Mouse (Mus musculus) left cerebral cortex, adult 11 months (tissue): ENCODE data around the gene Lyl1.
A peak's percentile ranks its signal among the peaks of the same experiment; 100 is the strongest.

Experiments used
- DNase-seq: peaks from one replicate; pipeline ENCODE4 v3.0.0; 2022; ENCODE audit warnings: low spot score

Gene Lyl1

DNA sequence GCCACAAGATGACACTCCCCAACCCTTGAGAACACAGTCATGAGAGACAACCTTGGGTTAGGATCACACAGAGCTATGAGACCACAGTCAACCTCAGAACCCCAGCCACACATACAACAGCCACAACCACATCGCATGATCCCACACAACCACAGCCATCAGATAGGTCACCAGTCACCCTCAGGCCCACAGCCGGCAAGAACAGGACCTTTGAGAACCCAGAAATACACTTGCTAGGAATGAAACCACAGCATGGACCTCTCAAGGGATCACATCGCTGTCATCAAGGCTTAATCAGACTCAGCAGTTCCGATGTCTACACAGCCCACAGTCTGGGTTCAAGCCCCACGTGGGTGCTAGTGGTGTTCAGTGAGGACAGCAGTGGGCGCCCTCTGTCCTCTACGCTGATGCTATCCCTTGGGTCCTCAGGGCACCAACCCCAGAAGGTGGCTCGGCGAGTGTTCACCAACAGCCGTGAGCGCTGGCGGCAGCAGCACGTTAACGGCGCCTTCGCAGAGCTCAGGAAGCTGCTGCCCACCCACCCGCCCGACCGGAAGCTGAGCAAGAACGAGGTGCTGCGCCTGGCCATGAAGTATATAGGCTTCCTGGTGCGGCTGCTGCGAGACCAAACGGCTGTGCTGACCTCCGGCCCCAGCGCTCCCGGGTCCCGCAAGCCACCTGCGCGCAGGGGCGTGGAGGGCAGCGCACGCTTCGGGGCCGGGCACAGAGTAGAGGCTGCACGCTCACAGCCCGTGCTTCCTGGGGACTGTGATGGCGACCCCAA, 2.4 kb downstream of the Lyl1 start:
- DNase-seq: no peak

DNA sequence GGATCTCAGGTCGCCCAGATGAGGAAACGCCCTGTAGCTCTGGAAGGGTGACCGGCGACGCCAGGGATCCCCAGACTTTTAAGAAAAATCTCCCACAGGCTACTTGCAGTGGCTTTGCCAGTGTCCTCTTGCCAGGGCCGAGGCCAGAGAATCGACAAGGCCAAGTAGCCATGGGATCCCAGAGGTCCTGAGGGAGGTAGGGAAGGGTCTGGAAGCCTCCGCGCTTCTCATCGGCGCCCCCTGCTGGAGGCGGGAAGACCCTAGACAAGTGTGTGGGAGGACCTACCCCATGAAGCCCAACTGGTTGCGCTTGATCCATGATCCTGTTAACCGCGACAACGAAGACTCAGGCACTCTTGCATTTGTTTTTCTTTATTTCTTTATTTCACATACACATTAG, 3.1 kb downstream of the Lyl1 start:
- DNase-seq: no peak

DNA sequence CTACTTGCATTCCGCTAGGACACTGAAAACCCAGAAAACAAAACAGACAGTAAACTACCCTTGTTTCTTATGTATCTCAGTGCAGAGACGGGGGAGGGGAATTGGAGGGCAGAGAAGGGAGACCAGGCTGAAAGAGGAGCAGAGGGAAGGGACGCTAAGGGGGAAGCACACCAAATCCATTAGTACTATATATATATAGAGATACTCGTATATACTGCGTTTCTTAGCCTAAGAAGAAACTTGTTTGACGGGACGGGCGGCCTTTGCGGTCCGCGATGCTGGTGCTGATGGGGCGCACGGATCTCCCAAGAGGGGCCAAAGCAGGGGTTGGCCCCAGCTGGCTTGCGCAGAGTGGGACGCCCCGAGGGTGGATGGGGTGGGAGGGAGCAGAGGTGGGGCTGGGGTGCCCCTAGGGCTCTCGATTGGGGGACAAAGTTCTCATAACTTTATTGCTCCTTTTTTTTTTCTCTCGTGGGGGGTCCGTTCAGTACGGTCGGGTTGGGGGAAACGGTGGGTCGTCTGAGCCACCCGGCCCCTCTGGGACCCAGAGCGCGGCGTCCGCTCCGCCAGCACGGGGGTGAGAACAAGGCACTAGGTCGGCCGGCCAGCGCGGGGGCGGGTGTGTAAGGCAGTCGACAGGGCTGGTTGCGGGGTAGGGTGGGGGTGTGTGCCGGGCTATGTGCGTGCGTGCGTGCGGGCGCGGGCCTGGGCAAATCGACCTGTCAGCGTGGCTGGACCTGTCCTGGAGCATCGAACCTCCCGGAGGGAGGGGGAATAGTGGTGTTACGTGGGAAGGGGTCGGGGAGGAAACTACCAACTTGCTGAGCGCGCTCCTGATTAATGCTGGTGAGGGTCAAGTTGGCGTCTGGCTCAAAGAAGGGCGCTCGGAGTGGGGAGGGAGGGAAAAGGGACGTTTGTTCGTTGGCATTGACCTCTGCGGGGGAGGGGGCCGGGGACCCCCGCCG, 3.9 kb downstream of the Lyl1 start:
- DNase-seq: no peak

DNA sequence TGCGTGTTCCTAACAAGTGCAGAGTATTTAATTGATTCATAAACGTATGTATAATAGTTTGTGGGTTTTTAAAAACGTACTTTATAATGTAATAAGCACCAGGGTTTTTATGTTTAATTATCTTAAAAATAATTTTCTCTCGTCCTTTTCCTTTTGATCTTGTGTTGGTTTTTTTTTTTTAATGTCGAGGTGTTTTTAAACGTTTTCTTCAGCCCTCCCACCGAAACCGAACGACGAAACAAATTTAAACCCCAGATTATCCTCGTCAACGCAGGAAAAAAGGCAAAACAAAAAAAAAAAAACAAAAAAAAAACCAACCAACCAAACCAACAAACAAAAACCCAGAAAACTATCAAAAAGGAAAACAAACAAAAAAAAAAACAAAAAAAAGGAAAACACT, 4.7 kb downstream of the Lyl1 start:
- no peak for DNase-seq

DNA sequence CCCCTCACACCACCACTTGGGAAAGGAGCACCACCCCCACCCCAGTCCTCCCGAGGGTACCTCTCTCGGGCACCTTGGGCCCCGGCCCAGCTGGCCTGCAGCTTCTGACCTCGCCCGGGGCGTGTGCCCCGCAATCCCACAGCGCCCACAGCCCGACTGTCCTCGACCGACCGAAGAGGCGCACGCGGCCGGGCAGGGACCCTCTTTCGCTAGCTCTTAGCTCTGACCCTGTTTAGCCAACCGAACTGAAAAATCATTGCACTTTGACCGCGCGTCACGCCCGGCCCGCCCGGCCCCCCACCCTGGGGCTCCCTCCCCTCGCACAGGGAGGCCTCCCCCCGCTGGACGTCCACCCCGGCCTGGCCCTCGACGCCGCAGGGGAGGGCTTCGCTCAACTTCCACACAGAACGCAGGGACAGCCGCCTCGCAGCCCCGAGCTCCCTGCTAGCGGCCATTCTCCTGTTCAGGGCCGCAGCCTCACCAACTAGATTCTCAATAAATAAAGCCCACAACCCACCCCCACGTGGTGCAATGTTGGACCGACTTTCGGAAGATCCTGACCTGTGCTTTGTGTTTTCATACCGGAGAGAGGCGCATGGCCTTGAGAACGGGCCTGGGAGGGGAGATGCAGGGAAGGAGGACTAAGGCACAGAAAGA, 5.5 kb downstream of the Lyl1 start:
- DNase-seq: no peak

DNA sequence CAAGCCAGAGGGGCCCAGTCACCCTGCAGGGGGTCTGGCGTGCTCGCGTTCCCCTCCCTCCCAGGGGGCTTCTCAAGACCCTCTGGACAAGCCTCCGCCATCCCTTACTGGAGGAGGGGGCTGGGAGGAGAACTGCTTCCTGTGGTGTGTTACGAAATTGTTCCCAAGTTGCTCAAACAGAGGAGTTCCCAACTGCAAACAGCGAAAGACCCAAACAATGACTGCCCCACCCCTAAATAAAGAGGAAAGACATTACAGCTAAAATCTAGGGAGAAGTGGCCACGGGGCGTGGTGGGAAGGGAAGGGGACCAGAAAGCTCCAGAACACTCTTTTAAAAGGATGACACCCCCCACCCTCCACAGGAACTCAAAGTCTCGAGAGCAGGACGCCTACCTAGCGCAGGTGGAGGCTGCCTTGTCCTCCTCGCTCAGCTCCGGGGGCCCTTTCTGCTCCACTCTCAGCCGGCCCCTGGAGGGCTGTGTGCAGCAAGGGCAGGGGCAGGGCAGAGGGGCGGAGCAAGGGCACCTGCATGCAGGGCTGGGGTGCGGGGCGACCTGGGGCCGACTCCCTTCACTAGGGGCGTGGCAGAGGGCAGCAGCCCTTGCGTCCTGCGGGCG, 6.1 kb downstream of the Lyl1 start:
- no peak for DNase-seq

DNA sequence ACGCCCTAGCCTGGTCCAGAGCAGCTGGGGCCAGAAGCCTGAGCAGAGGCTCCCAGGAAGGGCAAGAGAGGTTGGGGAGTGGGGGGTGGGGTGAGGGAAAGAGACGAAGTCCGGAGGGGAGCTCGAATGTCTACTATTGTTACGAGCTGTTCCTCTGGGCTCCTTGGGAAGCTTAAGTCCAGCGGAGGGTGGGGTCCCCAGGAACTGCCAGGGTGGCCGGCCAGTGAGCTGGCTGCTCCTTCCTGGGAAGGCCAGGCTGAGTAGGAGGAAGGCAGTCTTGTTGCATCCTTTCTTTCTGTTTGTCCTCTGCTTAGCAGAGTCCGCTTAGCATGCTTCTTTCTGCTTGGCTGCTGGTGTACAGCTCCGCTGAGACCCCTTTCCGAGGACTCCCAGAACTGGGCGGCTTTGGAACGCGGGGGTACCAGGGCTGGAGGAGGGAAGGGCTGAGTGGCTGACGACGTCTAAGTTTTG, 6.8 kb downstream of the Lyl1 start:
- no peak for DNase-seq

DNA sequence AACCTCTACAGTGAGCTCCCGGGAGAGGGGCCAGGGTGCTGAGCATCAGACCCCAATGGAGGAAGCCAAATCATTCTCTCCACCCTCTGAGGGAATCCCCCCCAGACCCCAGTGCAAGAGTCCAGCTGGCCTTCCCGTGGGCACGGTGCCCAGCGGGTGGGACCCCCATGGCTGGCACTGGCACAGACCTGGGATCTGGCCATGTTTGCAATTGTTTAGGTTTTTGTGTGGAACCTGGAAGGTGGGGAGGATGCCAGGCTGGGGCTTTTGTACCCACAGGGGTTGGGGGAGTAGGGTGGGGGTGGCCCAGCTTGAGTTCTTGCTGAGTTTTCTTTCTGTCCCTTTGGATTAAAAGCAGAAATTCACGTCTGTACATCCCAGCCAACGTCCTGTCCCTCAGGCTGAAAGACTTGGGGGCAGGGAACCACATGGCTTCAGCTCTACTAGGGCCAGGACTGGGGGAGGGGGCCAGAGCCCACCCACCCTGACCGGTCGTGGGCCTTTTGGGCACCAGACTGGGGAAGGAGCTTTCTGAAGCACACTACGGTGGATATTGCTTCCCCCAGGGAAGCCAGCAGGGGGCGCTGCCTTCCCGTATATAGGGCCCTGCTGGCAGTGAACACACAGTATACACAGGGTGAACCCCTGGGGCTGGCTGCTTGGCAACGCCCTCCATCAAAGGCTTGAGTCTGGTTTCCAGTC, 7.7 kb downstream of the Lyl1 start:
- DNase-seq: peak; percentile 77

DNA sequence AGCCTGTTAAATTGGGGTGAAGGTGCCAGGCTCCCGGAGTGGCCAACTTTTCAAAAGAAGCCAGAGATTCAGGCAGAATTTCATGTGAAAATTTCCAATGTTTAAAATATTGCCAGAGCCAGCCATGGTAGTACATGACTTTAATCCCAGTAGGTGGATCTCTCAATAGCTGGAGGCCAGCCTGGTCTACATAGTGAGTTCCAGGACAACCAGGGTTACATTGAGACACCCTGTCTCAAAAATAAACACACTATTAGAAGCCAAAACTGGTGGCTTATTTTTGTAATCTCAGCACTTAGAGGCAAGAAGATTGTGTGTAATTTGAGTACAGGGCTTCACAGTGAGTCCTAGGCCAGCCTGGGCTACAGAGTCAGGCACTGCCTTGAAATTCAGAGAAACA, 8.7 kb downstream of the Lyl1 start:
- no peak for DNase-seq

DNA sequence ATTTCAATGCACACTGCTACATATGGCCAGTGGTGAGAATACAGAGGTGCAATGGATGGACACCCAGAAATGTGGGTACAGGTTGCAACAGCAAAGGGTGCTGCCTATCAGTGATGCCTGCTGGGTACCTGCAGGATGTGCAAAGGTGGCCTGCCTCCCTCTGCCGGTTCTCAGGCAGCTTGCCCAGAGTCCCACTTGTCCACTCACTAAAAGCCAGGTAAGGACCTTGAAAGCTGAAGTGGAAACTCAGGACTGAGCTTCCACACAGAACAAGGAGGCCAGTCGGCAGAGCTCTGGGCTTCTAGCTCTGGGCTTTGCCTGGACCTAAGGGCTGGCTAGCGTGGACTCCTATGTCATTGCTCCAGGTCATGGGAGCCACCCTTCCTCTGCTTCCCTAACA, 10.1 kb downstream of the Lyl1 start:
- DNase-seq: no peak

DNA sequence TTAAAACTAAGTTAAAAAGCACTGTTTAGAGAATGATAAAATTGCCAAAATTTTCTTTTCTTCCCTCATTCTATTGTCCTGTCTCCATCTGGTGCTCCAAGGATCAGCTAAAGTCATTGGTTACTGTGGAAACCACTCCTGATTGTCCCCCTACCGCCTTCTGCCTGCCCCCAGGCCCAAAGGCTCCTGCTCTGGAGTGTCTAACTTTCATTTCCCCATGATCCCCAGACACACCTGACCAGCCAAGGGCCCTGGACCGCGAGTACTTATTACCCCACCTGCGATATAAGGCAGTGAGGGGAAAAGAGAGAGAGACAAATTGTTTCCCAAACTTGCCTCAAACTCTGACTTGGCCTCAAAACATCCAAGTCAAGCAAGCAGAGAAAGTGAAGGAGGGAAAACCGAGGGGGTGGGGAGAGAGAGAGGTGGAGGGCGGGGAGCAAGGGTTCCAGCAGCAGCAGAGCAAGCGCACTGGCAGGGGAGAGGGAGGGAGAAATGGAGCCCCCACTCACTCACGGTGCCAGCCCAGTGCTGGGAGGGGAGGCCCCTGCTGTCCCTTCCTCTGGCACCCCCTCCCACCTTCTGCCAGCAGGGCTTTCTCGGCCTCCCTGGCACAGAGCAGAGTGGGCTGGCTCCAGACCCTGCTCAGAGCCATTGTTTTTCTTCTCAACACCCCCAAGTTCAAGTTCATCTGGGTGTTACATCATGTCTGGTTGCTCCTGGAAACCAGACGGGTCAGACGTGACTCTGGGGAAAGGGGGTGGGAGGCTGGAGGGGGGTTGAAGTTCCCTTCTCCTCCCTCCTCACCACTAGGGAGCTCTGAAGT, 10.9 kb downstream of the Lyl1 start:
- no peak for DNase-seq

DNA sequence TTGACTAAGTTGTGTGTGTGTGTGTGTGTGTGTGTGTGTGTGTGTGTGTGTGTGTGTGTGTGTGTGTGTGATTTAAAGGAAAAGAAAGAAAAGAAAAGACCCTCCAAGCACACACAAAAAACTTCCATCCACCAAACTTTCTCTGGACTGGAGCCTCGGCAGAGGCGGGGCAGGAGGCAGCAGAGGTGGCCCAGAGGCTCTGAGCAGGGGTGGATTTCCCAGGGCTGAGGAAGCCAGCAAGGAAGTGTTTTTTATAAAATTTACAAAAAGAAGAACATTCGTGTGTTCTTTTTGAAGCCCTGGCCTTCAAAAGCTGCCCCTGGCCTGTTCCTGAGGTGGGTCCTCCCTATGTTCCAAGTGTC, 11.5 kb downstream of the Lyl1 start:
- DNase-seq: no peak

DNA sequence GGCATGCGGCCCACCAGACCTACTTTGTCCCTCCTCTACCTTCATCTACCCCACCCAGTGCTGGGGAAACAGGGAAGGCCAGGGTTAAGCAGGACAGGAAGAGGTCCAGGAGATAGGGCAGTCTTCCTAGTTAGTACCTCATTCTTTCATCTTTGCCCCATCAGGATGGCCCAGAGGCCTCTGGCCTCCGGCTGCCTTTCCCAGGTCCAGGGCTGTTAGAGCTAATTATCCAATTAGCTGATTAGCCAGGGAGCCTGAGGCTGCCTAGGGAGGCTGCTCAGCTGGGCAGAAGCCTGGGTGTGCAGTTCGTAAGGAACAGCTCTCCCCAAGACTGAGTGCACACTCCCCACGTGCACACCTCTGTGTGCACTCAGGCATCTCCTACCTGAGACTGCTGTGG, 12.1 kb downstream of the Lyl1 start:
- DNase-seq: no peak

DNA sequence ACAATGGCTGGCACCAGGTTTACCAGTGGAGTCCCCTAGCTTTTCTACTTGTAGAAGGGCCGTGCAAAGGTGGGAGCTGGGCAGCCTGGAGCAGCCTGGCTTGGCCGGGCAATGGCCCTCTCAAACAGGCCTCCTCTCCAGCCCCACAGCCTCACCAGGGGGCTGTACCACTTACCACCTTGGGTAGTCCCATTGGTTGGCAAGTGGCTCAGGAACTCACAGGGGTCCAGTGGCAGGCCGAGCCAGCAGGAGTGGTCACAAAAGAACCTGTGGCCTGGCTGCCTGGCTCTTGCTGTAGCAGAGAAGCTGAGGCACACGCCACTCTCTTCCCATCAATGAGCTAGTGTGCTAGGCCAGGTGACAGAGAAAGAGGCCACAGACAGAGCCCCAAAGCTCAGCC, 12.9 kb downstream of the Lyl1 start:
- DNase-seq: no peak

DNA sequence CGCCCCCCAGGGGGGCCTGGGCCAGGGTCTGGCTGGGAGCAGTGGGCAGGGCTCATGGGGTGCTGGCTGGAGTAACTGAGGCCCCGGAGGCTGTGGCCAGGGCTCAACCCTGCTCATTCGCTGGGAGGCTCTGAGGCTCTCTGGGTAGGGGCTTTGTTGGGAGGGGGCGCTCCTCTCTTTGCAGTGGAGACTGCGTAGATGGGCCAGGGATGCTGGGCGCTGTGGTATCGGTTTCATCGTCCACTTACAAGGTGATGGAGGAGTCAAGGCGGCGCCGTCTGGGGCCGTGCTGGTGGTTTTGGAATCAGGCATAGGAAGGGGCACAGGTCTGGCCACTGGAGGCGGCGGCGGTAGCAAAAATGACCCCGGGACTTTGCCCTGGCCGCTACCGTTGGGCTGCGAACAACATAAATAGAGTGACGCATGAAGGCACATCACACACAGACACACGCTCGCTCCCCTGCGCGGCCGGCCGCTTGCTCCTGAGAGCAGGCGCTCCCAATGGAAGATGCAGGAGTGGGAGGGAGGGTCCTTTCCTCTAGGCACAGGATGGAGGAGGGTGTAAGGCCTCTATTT, 14.7 kb downstream of the Lyl1 start:
- no peak for DNase-seq

DNA sequence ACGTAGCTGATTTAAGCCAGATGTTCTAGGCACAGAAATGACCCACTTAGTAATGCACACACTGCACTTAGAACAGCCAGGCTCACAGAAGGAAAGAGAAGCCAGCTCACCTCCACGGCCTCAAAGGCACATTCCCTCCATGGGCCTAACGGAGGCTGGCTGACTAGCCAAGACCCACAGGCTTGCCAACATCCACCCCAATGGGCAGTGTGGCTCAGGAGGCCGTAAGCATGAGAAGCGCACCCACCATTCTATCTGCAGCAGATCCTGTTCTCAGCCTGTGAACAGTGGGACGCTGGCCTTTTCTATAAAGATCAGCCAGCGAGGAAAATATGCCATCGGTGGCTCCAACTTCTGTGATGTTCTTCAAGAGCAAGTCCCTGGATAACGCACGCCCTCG, 15.5 kb downstream of the Lyl1 start:
- no peak for DNase-seq

DNA sequence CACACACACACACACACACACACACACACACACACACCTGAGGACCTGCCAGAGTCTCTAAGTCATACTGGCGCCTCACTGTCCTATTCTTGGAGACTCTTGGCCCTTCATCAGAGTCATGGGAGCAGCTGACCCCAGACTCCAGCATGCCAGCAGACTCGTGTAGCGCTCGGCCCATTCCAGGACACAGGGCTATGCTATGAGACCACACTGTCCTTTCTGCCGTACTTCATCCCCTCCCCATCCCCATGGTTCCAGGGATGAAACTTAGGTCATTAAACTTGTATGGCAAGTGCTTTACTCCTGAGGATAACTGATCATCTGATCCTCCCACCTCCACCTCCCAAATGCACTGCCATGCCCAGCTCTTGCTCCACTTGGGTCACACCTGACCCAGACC, 17.2 kb downstream of the Lyl1 start:
- no peak for DNase-seq

DNA sequence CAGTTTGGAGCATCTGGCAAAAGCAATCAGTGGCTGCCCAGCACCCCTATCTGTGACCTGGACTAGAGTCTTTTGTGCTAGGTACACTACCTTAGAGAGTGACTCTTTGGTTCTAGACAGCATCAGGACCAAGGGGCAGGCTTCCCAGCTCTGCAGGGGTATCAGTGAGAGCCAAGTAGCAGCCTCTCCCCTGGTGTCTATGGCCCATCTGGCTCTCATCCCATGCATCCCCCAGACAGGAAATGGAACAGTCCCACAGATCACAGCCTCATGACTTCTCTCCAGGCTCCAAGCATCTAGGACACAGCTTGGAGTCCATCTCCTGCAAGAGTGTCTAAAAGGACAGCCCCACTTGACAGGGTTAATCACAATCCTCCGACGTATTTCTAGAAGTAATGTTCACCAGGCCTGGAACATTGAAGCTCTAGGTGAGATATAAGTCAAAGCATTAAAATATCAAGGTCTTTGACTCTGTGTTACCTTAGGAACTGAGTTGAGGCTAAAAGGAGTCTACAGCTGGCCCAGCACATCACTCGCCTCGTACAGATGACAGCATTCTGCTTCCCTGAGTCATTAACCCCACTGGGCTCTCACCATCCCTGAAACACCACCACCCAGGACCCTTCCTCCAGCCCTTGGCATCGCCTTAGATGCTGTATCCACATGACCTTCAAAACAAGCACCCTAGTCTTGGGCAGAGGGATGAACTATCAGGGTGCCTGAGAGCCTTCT, 17.9 kb downstream of the Lyl1 start:
- DNase-seq: no peak

DNA sequence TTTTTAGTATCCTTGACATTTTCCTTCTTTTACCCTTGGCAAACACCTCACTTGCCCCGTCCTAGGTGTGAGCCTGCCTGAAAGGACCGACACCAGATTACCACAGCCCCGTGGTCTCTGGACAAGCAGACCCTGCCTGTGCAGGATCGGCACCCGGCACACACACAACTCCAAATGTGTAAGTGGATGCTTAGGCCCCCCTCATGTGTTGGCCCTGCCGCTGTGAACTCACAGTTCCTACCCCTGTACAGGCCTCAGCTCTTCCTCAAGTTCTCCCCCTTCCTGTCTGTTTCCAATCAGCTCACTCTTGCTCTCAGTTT, 21.2 kb downstream of the Lyl1 start:
- DNase-seq: no peak
